Comparison of ENCODE assay signal across 11 mouse cellular contexts in genomic region chr5:13331412-13331811, GRCm38 (mm10).
"Had no signal": no experiment of that assay in that cellular context is flagged by ENCODE, and none has a peak within 500 bp of the region (broad histone marks: within the 10 kb centered on the region; RNA-seq: fewer than 3 reads in every experiment).

No protein-coding gene starts in this region.

- H3K27me3 ChIP-seq: midbrain, embryonic 12.5 days had no signal

- H3K9me3 ChIP-seq: midbrain, embryonic 12.5 days had no signal

- H3K36me3 ChIP-seq: midbrain, embryonic 12.5 days had no signal

- H3K4me2 ChIP-seq: liver, embryonic 11.5 days; lung, embryonic 14.5 days; midbrain, embryonic 12.5 days had no signal

- H3K4me3 ChIP-seq: layer of hippocampus, adult 2 months; midbrain, embryonic 12.5 days had no signal

- DNase-seq: kidney, adult 11 months; kidney, adult 9 months; kidney, postnatal 36 days; lung, embryonic 14.5 days; lung, postnatal 10 days; lung, postnatal 4 days had no signal

- H3K27ac ChIP-seq: kidney, postnatal 0 days; layer of hippocampus, adult 2 months; midbrain, embryonic 12.5 days; stomach, postnatal 0 days had no signal

- H3K9ac ChIP-seq: lung, embryonic 14.5 days; midbrain, embryonic 12.5 days had no signal

- H3K4me1 ChIP-seq: midbrain, embryonic 12.5 days had no signal
